ENCODE assay signal across 8 mouse cellular contexts in the genomic region with DNA sequence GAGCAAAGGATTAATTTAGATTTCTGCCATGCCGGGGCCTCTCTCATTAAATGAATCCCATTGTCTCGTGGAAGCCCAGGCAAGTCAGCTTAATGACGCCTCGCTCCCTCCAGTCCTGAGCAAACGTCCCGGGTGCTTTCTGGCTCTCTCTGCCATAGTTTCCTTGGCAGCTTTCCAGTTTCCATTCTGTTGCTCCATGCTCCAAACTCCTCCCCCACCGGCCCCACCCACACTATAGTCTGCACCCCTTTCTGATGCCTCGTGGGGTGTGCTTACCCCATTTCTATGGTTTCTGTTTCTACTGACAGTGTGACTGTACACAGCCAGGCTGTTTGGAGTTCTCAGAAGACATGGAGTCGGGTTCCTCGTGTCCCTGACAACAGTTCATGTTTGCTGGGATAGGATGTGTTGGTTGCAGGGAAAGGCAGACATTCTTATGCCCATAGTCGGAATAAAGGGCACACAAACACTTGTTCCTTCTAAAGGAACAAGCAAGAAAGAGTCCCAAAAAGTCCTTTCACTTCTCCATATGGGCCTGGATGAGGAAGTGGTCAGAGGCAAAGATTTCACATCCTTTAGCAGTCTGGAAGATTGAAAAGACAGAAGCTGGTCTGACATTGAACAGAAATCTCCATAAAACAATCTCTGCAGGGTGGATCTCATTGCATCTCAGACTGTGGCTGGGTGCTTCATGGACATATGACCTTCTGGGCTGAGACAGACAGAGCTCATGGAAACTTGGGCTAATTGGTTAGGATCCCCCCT. TPM values are rescaled to one million over a fixed set of nuclear protein-coding genes. Genes with fewer than 3 reads are reported as not detected.
DNase-seq lines count a peak whose midpoint lies in the region; ATAC-seq and TF ChIP-seq lines count a peak whose summit lies in the region.

No protein-coding gene starts in this region.

- DNase-seq in embryo, embryonic 11 days = peak; percentile 63
- no peak for DNase-seq in embryo, embryonic 9.5 days (ENCODE audit: extremely low spot score)
- DNase-seq in heart, adult 18-20 months = peak; percentile 89 to 90
- DNase-seq in limb, embryonic 10.5 days (ENCODE audit: low spot score) = no peak
- peak; percentile 79 for DNase-seq in midbrain, embryonic 14.5 days

- peaks cover 53% of the 10 kb centered on the region for H3K4me1 ChIP-seq in bone marrow macrophage, adult 2 months (ENCODE audit: control insufficient read depth, insufficient read depth, low read length)
- peaks cover 11% of the 10 kb centered on the region for H3K4me1 ChIP-seq in intestine, postnatal 0 days (replicated peaks; ENCODE audit: control insufficient read depth, insufficient read depth, low read length)
- peaks cover 91% of the 10 kb centered on the region for H3K4me1 ChIP-seq in limb, embryonic 10.5 days
- peaks cover 12% of the 10 kb centered on the region for H3K4me1 ChIP-seq in midbrain, embryonic 14.5 days (ENCODE audit: control insufficient read depth, insufficient read depth, low read length)

- H3K4me2 ChIP-seq in intestine, postnatal 0 days (replicated peaks; ENCODE audit: low read depth) = no peak overlapping the region
- no peak overlapping the region for H3K4me2 ChIP-seq in midbrain, embryonic 14.5 days (ENCODE audit: low read length)

- peak overlapping the region; percentile 49 for H3K4me3 ChIP-seq in bone marrow macrophage, adult 2 months (ENCODE audit: insufficient read depth, low read length)
- H3K4me3 ChIP-seq in intestine, postnatal 0 days (ENCODE audit: low read depth, low read length) = no peak overlapping the region
- peak overlapping the region; percentile 24; the same call in 1 of the 2 replicates for H3K4me3 ChIP-seq in limb, embryonic 10.5 days
- H3K4me3 ChIP-seq in midbrain, embryonic 14.5 days (replicated peaks; ENCODE audit: low read depth, low read length) = no peak overlapping the region

- TF ChIP-seq POLR2A in bone marrow macrophage, adult 2 months (IDR thresholded peaks at IDR 0.05; ENCODE audit: borderline replicate concordance, low read depth, low read length) = no peak

- no peaks in the 10 kb centered on the region for H3K36me3 ChIP-seq in intestine, postnatal 0 days (ENCODE audit: control insufficient read depth, insufficient read depth)
- H3K36me3 ChIP-seq in limb, embryonic 10.5 days = no peaks in the 10 kb centered on the region
- no peaks in the 10 kb centered on the region for H3K36me3 ChIP-seq in midbrain, embryonic 14.5 days (ENCODE audit: control insufficient read depth, insufficient read depth, low read length)

- WGBS in intestine, postnatal 0 days = 15% methylated on average over 11 of the region's 11 CpGs
- 35% methylated on average over 11 of the region's 11 CpGs for WGBS in limb, embryonic 10.5 days
- WGBS in midbrain, embryonic 14.5 days = 22% methylated on average over 11 of the region's 11 CpGs

- TF ChIP-seq CTCF in bone marrow macrophage, adult 2 months (IDR thresholded peaks at IDR 0.05; ENCODE audit: low read depth, low read length) = no peak
- TF ChIP-seq CTCF in intestine, postnatal 0 days (IDR thresholded peaks at IDR 0.05; ENCODE audit: low read depth) = no peak

- peak; percentile 67 for ATAC-seq in intestine, postnatal 0 days
- peak; percentile 17; the same call in 1 of the 2 replicates for ATAC-seq in midbrain, embryonic 14.5 days (ENCODE audit: low FRiP score, low TSS enrichment)
- no peak for ATAC-seq in CD4-positive, CD25-positive, alpha-beta regulatory T cell, adult 4 months

- peak overlapping the region; percentile 1; the same call in 1 of the 2 replicates for H3K9ac ChIP-seq in intestine, postnatal 0 days (ENCODE audit: low read depth, low read length)
- H3K9ac ChIP-seq in midbrain, embryonic 14.5 days (replicated peaks; ENCODE audit: low read length) = no peak overlapping the region

- H3K27me3 ChIP-seq in intestine, postnatal 0 days (replicated peaks; ENCODE audit: control insufficient read depth, insufficient read depth, low read length) = no peaks in the 10 kb centered on the region
- no peaks in the 10 kb centered on the region for H3K27me3 ChIP-seq in limb, embryonic 10.5 days (ENCODE audit: low read depth, poor library complexity, severe bottlenecking)
- H3K27me3 ChIP-seq in midbrain, embryonic 14.5 days (ENCODE audit: control insufficient read depth, insufficient read depth, low read length) = no peaks in the 10 kb centered on the region

- H3K9me3 ChIP-seq in intestine, postnatal 0 days (ENCODE audit: control insufficient read depth) = no peaks in the 10 kb centered on the region
- no peaks in the 10 kb centered on the region for H3K9me3 ChIP-seq in limb, embryonic 10.5 days (replicated peaks)
- H3K9me3 ChIP-seq in midbrain, embryonic 14.5 days (ENCODE audit: control insufficient read depth, low read length) = no peaks in the 10 kb centered on the region

- H3K27ac ChIP-seq in bone marrow macrophage, adult 2 months (ENCODE audit: insufficient read depth, low read depth, low read length) = peak overlapping the region; percentile 99
- peak overlapping the region; percentile 62 for H3K27ac ChIP-seq in intestine, postnatal 0 days (ENCODE audit: low read depth, low read length)
- H3K27ac ChIP-seq in limb, embryonic 10.5 days = peak overlapping the region; percentile 96
- peak overlapping the region; percentile 32 for H3K27ac ChIP-seq in midbrain, embryonic 14.5 days (replicated peaks; ENCODE audit: low read depth, low read length)

RNA-seq across cellular contexts. Expression of gene Sulf2, which starts 25.5 kb away (rescaled TPM):
- 74.9 and 77.0 TPM in 2 replicates for polyA plus RNA-seq in bone marrow macrophage, adult 2 months (2012; ENCODE audit: insufficient read depth, insufficient read length, missing spikeins)
- 10 to 100 TPM; 39.7 to 40.6 TPM for total RNA-seq in heart, adult 18-20 months (2021)
- polyA plus RNA-seq in intestine, postnatal 0 days (2015; fragmentation: Nextera tagmentation; extraction: Ambion mirVana) = 66.0 and 66.4 TPM in 2 replicates
- polyA plus RNA-seq in limb, embryonic 10.5 days (2016; fragmentation: Nextera tagmentation; extraction: Ambion mirVana) = 157 and 188 TPM in 2 replicates
- polyA plus RNA-seq in midbrain, embryonic 14.5 days (2014; fragmentation: Nextera tagmentation; extraction: Ambion mirVana) = 90.9 and 93.8 TPM in 2 replicates
- 1 to 10 TPM; 2.5 to 5.6 TPM for polyA plus RNA-seq in CD4-positive, CD25-positive, alpha-beta regulatory T cell, adult 4 months (2017; shearing (Covaris generic))

Comparison
In these comparisons a context has a peak if more than half of its experiments do, and no peak if none do; other contexts are left out.
1. DNase-seq: peak in embryo, embryonic 11 days (single experiment), heart, adult 18-20 months (2 of 2) and midbrain, embryonic 14.5 days (single experiment); none in embryo, embryonic 9.5 days (single experiment) and limb, embryonic 10.5 days (single experiment).
2. H3K27ac ChIP-seq: peak in every context shown above with its lines; median percentile 99 in bone marrow macrophage, adult 2 months; 96 in limb, embryonic 10.5 days; 62 in intestine, postnatal 0 days; 32 in midbrain, embryonic 14.5 days.
3. H3K4me3 ChIP-seq: peak in bone marrow macrophage, adult 2 months (single experiment) and limb, embryonic 10.5 days (single experiment); none in intestine, postnatal 0 days (single experiment) and midbrain, embryonic 14.5 days (single experiment).
4. RNA of gene Sulf2, which starts 25.5 kb away (polyA plus RNA-seq): 157 to 188 TPM in limb, embryonic 10.5 days, 90.9 to 93.8 TPM in midbrain, embryonic 14.5 days, 74.9 to 77.0 TPM in bone marrow macrophage, adult 2 months and 66.0 to 66.4 TPM in intestine, postnatal 0 days; 2.5 to 5.6 TPM in CD4-positive, CD25-positive, alpha-beta regulatory T cell, adult 4 months; every median in the first group is over 10 times any median in the second.